Mouse (Mus musculus) fat pad, adult 2 months (tissue): Measurements from ENCODE around the gene Top1.
A peak's percentile ranks its signal among the peaks of the same experiment; 100 is the strongest.

Source experiments
- DNase-seq: peaks from one replicate; pipeline ENCODE4 v3.0.0-alpha.2; 2011; ENCODE audit warnings: low read depth, low spot score; ENCODE audit errors: extremely low read depth

Top1 gene

GRCm38 (mm10) chr2:160645614-160646137, at the start of gene Top1:
Gene Top1 (plus strand): TSS chr2:160645888.
- peak; percentile 97 for DNase-seq

GRCm38 (mm10) chr2:160597582-160598281, 48.0 kb upstream of the Top1 start:
- DNase-seq = no peak

GRCm38 (mm10) chr2:160601805-160602204, 43.9 kb upstream of the Top1 start:
- DNase-seq = no peak

GRCm38 (mm10) chr2:160603154-160603933, 42.3 kb upstream of the Top1 start:
- DNase-seq = no peak

- no peak for DNase-seq
These were observed 35.7 kb upstream of the Top1 start for GRCm38 (mm10) chr2:160610012-160610411.

GRCm38 (mm10) chr2:160613186-160613919, 32.3 kb upstream of the Top1 start:
- no peak for DNase-seq

GRCm38 (mm10) chr2:160617741-160618140, 27.9 kb upstream of the Top1 start:
- DNase-seq = no peak

- no peak for DNase-seq
These were observed 27.0 kb upstream of the Top1 start for GRCm38 (mm10) chr2:160618619-160619220.

GRCm38 (mm10) chr2:160619300-160619699, 26.4 kb upstream of the Top1 start:
- no peak for DNase-seq

GRCm38 (mm10) chr2:160619831-160620230, 25.9 kb upstream of the Top1 start:
- DNase-seq = peak; percentile 46

- DNase-seq = peak; percentile 21
These were observed 25.3 kb upstream of the Top1 start for GRCm38 (mm10) chr2:160620279-160620963.

GRCm38 (mm10) chr2:160621001-160621448, 24.7 kb upstream of the Top1 start:
- peak; percentile 100 for DNase-seq

- DNase-seq = peak; percentile 39
These were observed 24.0 kb upstream of the Top1 start for GRCm38 (mm10) chr2:160621661-160622211.

GRCm38 (mm10) chr2:160622646-160623045, 23.0 kb upstream of the Top1 start:
- no peak for DNase-seq

GRCm38 (mm10) chr2:160623745-160624144, 21.9 kb upstream of the Top1 start:
- no peak for DNase-seq

GRCm38 (mm10) chr2:160627207-160628025, 18.3 kb upstream of the Top1 start:
- DNase-seq = no peak

GRCm38 (mm10) chr2:160628055-160628454, 17.6 kb upstream of the Top1 start:
- DNase-seq = no peak

GRCm38 (mm10) chr2:160628666-160629527, 16.8 kb upstream of the Top1 start:
- no peak for DNase-seq
